Mouse (Mus musculus) B cell, adult 62 days (primary cell): ENCODE results near the gene 6030408B16Rik. TPM values are rescaled to one million over a fixed set of nuclear protein-coding genes. Genes with fewer than 3 reads are reported as not detected.

Experiments
- total RNA-seq: library from RNA; stranded (reverse); gene quantifications from 4 replicates; pipeline ENCODE4 v1.2.4, GENCODE M21; 2023

6030408B16Rik gene
- 0.94 to 1.6 TPM (median 1.3 TPM) in 4 replicates for total RNA-seq

DNA sequence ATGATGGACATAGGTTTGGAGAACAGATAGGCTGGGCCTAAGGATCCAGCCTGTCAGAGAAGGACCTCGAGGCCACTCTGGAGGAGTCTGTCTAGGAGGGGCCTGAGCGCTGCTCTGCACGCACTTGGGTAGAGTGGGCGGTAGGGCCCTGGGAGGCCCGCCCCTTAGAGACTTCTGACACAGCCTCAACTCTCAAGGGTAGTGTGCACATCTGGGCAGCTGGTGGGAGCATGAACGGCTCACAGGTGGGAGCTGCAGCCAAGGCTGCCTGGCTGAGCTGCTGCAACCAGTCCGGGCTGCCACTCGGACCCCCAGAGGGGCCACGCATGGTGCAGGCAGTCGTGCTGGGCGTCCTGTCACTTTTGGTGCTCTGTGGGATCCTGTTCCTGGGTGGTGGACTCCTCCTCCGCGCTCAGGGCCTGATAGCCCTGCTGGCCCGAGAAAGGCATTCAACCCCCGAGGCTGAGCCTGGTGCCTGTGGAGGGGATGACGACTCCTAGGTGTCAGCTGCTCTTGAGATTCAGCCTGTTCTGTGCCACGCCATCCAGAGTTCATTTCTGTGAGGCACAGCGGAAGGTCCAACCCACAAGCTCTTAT is at the start of gene 6030408B16Rik:
Gene 6030408B16Rik, plus strand, starts transcription at position 188 of the 597 bp plus-strand sequence.

DNA sequence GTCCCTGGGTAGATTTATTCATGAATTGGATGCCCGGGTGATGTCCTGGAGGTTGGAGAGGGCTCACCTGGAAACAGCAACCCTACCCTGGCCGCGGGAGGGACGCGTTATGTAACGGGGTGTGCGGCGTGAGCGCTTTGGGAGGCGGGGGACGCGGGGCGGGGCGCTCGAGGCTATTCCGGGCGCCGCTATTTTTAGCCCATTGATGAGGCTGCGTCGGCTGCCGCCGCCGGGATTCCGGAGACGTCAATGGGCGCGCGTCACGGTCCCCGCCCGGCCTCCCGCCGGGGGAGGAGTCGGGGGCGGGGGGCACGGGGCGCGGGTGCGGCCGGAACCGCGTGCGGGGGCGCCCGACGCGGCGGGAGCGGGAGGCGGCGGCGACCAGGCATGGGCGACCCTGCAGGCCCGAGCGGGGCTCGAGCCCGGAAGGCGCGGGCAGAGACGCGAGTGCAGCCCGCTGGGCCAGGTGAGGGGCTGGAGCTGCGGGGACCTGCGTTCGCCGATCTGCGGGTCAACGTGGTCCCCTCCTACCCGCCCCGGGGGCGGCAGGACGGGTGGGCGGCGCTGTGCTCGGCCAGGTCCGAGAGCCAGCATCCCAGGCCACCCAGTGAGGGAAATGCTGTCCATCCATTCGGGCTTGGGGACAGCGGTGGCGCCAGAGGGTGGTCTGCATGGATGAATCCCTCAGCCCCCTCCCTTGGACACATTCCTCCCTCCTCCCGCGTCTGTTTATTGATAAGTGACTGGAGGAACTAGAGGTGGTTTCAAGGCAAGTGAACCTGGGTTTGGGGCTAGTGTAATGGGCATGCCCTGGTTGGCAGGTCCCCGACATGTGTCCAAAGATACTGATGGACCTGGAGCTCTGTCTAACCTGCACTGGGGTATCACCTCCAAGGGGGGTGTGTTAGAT is 38.9 kb upstream of the 6030408B16Rik start, which contains the start of gene Nr4a1:
Gene Nr4a1, plus strand, starts transcription at position 384 of the 910 bp plus-strand sequence.

DNA sequence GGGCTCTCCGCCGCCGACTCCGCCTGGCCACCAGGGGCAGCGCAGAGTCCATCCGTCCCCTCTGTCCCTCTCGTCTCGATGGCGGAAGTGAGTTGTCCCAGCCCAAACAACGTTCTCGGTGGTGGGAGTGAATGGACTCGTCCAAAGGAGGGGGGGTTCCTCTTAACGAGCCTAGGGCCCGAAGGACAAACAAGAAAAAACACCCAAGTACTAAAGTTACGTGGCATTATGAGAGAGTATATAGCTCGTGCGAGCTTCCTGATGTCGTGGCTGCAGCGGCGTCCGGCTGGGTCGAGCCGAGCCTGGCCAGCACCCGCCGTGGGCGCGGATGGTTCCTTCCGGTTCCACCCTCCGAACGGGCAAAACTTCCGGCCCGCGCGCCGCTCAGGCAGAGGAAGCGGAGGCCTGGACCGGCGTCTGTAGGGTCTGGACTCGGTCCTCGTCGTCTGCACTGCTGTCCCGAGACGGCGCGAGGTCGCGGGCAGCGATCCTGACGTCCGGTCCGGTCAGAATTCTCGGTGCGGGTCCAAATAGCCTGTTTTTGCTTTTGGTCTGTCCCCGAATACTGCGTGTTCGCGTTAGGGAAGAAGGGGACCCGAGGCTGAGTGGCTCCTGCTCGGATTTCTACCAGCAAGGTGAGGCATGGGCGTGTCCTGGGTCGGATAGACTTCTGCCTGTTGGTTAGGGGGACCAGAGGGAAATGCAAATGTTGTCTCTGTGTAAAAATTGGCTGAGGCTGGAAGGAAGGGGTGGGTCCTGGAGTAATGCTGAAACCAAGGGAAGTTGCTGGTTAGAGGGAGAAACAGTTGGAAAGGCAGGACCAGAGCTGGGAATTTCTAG is 8.9 kb upstream of the 6030408B16Rik start, which contains the start of gene Atg101:
Gene Atg101, plus strand, starts transcription at position 362 of the 840 bp plus-strand sequence.

Other genes with a start within 250 kb of the 6030408B16Rik start
- gene Gm47841, start 245.8 kb upstream of the 6030408B16Rik start, total RNA-seq: not detected in 4 replicates
- not detected in 4 replicates for gene Fignl2, start 214.6 kb upstream of the 6030408B16Rik start, total RNA-seq
- not detected in 4 replicates for gene Ankrd33, start 177.5 kb upstream of the 6030408B16Rik start, total RNA-seq
- 0.82 to 2.9 TPM (median 1.9 TPM) in 4 replicates for gene Acvrl1, start 164.7 kb upstream of the 6030408B16Rik start, total RNA-seq
- 23.6 to 28.5 TPM (median 24.5 TPM) in 4 replicates for gene Acvr1b, start 119.1 kb upstream of the 6030408B16Rik start, total RNA-seq
- 42.7 to 47.7 TPM (median 45.2 TPM) in 4 replicates for gene Grasp, start 69.0 kb upstream of the 6030408B16Rik start, total RNA-seq
- gene Nr4a1, start 38.9 kb upstream of the 6030408B16Rik start, total RNA-seq: 576 to 657 TPM (median 622 TPM) in 4 replicates
- 64.1 to 70.9 TPM (median 69.3 TPM) in 4 replicates for gene Atg101, start 8.9 kb upstream of the 6030408B16Rik start, total RNA-seq
- gene Krt80, start 77.0 kb downstream of the 6030408B16Rik start, total RNA-seq: 0.19 to 0.33 TPM in 2 of 4 replicates, not detected in the others
- not detected in 4 replicates for gene Krt7, start 117.8 kb downstream of the 6030408B16Rik start, total RNA-seq
- gene Krt87, start 145.6 kb downstream of the 6030408B16Rik start, total RNA-seq: not detected in 4 replicates
- gene Krt88, start 154.5 kb downstream of the 6030408B16Rik start, total RNA-seq: not detected in 4 replicates
- gene Krt81, start 170.5 kb downstream of the 6030408B16Rik start, total RNA-seq: not detected in 4 replicates
- not detected in 4 replicates for gene Krt86, start 180.3 kb downstream of the 6030408B16Rik start, total RNA-seq
- gene Krt83, start 198.3 kb downstream of the 6030408B16Rik start, total RNA-seq: not detected in 4 replicates
- not detected in 4 replicates for gene Gm49425, start 224.0 kb downstream of the 6030408B16Rik start, total RNA-seq
- gene Krt84, start 239.6 kb downstream of the 6030408B16Rik start, total RNA-seq: not detected in 4 replicates